Mouse (Mus musculus) hindbrain, embryonic 12.5 days (tissue): ENCODE data around the gene Stk39. TPM values are rescaled to one million over a fixed set of nuclear protein-coding genes. Genes with fewer than 3 reads are reported as not detected.

Source experiments
- ATAC-seq: fragments of 200-750 bp; cut with Nextera tagmentation; 2 replicates; pipeline ENCODE4 v1.8.0; 2017; ENCODE audit warnings: moderate TSS enrichment; ENCODE audit not compliant: low FRiP score
- H3K27ac ChIP-seq: fragments of 300-500 bp; sonication (generic); 2 replicates; pipeline ENCODE4 v1.5.1; 2016; ENCODE audit warnings: mild to moderate bottlenecking
- H3K27me3 ChIP-seq: fragments of 300-500 bp; sonication (generic); 2 replicates; pipeline ENCODE4 v1.6.1; 2016; ENCODE audit warnings: mild to moderate bottlenecking
- H3K36me3 ChIP-seq: fragments of 300-500 bp; sonication (generic); 2 replicates; pipeline ENCODE4 v1.6.1; 2016; ENCODE audit warnings: mild to moderate bottlenecking
- H3K4me1 ChIP-seq: fragments of 300-500 bp; sonication (generic); 2 replicates; pipeline ENCODE4 v1.6.1; 2016
- H3K4me2 ChIP-seq: fragments of 300-500 bp; sonication (generic); replicated peaks from 2 replicates; pipeline ENCODE4 v1.6.1; 2016; ENCODE audit warnings: mild to moderate bottlenecking
- H3K4me3 ChIP-seq: fragments of 300-500 bp; sonication (generic); 2 replicates; pipeline ENCODE4 v1.5.1; 2016; ENCODE audit warnings: mild to moderate bottlenecking
- H3K9ac ChIP-seq: fragments of 300-500 bp; sonication (generic); 2 replicates; pipeline ENCODE4 v1.6.1; 2016; ENCODE audit warnings: mild to moderate bottlenecking, moderate library complexity
- H3K9me3 ChIP-seq: fragments of 300-500 bp; sonication (generic); replicated peaks from 2 replicates; pipeline ENCODE4 v1.6.1; 2016; ENCODE audit warnings: mild to moderate bottlenecking
- WGBS: fragments of 180-500 bp; shearing (Covaris S2); methylation state at CpG from one replicate; pipeline ENCODE4 v1.1.7; 2016; 5-methylcytosine and 5-hydroxymethylcytosine counted together
- polyA plus RNA-seq: library from polyadenylated mRNA; unstranded; fragments of >200 nt; fragmentation: Nextera tagmentation; extraction: Ambion mirVana; gene quantifications from 2 replicates; pipeline ENCODE4 v1.2.1, GENCODE M21; 2016

Gene Stk39
- polyA plus RNA-seq, 1 experiment from 2014 or later, result 57.0 TPM

DNA sequence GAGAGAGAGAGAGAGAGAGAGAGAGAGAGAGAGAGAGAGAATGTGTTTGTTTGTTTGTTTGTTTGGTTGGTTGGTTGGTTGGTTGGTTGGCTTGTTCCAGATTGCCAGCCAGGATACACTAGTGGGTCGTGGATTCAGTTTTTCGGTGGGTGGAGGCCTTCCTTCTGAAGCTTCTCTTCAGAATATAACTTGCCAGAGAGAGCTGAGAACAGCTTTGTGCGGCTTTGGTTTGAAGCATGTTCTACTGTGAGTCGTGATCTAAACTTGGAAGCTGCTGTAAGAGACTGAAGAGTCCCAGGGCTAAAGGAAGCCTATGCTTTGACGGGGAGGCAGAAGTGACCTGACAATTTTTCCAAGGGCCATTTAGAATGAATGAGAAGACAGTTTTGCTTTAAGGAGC is 59.9 kb downstream of the Stk39 start:
- Histone ChIP-seq H3K9ac (no peak overlapping the region), H3K27ac (no peak overlapping the region), H3K4me3 (no peak overlapping the region), H3K27me3 (no peaks in the 10 kb centered on the region), H3K9me3 (0 out of 2 replicates have a peak, but pooled peaks cover 4% of the 10 kb centered on the region), H3K4me1 (peaks cover 32% of the 10 kb centered on the region), H3K4me2 (no peak overlapping the region), H3K36me3 (no peaks in the 10 kb centered on the region)
- no peak for ATAC-seq
- 92% methylated on average over 5 of the region's 5 CpGs for WGBS

DNA sequence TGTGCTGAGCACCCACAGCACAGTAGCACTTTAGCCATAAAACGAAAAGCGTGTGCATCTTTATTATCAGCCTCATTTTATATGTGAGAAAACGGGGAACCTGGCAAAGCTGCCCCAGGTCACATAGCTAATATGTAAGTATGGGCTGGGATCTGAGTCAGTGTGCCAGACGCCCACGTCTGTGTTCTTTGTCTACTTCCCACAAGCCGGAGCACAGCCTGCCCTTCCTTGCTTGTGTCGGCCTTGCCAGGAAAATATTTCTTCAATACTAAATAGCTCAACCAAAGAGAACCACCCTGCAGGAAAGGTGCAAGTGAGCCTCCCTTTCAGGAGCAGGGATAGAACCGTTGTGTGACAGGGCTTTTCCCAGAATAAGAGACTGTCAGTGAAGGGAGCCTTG is 60.9 kb downstream of the Stk39 start:
- no peaks in the 10 kb centered on the region for H3K36me3 ChIP-seq
- H3K27me3 ChIP-seq, result no peaks in the 10 kb centered on the region
- peaks cover 41% of the 10 kb centered on the region for H3K4me1 ChIP-seq
- H3K9me3 ChIP-seq, result 0 out of 2 replicates have a peak, but pooled peaks cover 4% of the 10 kb centered on the region
- no peak for ATAC-seq
- H3K4me3 ChIP-seq, result no peak overlapping the region
- 79% methylated on average over 8 of the region's 8 CpGs for WGBS
- H3K4me2 ChIP-seq, result no peak overlapping the region
- no peak overlapping the region for H3K9ac ChIP-seq
- 0 out of 2 replicates have a peak overlapping the region, but pooled peaks have one; percentile 2 for H3K27ac ChIP-seq

DNA sequence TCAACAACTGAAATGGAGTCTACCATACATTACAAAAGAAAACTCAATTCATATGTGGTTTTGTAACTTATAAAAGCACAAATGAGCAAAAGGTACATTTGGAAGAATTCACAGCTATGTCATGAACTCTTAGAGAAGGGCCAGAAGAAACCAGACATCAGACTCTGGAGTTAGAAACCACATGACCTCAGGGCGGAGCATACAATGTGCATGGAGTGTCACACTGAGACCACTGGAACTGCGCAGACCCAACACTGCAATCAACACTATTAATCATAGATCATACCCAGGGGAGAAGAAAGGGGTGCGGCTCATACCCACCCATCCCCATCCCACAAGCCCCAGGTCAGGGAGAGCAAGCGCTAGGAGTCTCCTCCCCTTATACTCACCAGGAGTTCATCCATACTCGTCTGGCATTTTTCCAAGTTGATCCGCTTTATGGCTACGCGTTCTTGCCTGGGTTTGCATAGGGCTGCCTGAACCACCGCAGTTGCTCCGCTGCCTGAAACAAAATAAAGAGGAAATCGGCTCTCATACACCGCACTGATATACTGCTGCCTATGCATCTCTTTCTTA is 62.3 kb downstream of the Stk39 start:
- ATAC-seq, result peak; percentile 62
- no peaks in the 10 kb centered on the region for H3K36me3 ChIP-seq
- 78% methylated on average over 12 of the region's 12 CpGs for WGBS
- H3K9ac ChIP-seq, result no peak overlapping the region
- no peak overlapping the region for H3K4me2 ChIP-seq
- no peak overlapping the region for H3K27ac ChIP-seq
- peaks cover 53% of the 10 kb centered on the region for H3K4me1 ChIP-seq
- H3K27me3 ChIP-seq, result no peaks in the 10 kb centered on the region
- no peak overlapping the region for H3K4me3 ChIP-seq
- 0 out of 2 replicates have a peak, but pooled peaks cover 4% of the 10 kb centered on the region for H3K9me3 ChIP-seq

DNA sequence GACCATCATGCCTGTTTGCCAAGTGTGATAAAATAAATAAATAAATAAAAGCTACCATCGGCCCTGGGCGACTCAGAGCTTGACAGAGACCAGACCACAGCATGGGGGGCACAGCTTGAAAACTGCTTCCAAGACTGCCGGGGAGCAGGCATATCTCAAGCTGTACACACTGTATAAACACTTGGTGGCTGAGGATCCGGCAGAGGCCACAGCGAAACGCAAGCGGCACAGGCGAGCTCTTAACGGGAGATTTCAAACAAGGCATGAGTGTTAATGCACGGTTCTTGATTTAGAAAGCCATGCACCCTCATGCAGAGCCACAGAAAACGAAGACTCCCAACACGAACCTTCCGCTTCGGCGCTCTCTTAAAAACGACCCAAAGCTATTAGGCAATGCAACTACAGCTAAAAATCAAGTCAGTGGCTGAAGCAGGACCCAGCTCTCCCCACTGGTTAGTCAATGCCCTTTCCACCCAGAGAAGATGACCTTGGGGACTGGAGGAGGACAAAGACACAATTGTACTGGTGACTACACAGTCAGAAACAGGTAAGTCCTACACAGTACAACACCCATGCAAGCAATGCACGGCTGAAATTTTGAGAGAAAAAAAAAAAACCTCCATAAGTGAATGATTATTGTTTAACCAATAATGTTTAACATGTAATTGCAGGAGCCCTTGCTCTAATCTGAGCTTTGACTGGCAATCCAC is 63.6 kb downstream of the Stk39 start:
- WGBS, result 48% methylated on average over 17 of the region's 17 CpGs
- Histone ChIP-seq H3K9me3 (no peaks in the 10 kb centered on the region), H3K27me3 (no peaks in the 10 kb centered on the region), H3K9ac (no peak overlapping the region), H3K4me3 (no peak overlapping the region), H3K4me2 (no peak overlapping the region), H3K4me1 (peaks cover 61% of the 10 kb centered on the region), H3K36me3 (no peaks in the 10 kb centered on the region), H3K27ac (peak overlapping the region; percentile 45; the same call in 1 of the 2 replicates)
- ATAC-seq, result no peak

DNA sequence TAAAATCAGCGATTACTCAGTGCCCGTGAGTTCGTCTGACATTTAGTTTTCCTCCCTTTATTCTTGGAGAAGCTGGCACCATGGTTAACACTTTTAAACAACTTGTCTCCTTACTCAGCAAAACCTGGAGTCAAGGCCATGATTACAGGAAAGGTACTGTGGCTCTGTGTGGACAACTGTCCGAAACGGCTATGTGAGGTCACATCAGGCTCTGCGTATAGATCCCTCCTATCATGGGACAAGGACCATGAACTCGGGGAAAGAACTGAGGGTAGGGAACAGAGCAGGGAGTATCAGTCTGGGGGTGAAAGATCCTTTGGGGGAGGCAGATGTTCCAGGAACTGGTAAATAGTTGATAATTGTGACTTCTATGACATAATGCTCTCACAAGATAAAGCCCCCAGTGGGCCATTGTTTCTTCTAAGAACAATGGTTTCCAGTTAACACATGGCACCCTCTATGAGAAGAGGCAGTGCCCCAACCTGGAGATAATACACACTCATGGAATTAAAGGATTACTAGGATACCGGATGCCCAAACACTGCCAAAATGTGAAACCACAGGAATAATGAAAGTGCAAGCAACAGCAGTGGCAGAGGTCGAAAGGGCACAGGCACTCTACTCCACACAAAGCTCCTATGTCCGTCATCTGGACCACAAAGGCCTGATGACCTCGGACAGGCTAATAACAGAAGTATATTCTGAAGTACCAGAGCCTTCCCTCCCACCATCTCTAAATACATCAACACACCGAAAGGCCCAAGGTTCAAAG is 64.7 kb downstream of the Stk39 start:
- peaks cover 64% of the 10 kb centered on the region for H3K4me1 ChIP-seq
- no peaks in the 10 kb centered on the region for H3K36me3 ChIP-seq
- ATAC-seq, result no peak
- H3K27ac ChIP-seq, result peak overlapping the region; percentile 64
- no peak overlapping the region for H3K4me3 ChIP-seq
- no peak overlapping the region for H3K9ac ChIP-seq
- 42% methylated on average over 12 of the region's 12 CpGs for WGBS
- H3K4me2 ChIP-seq, result no peak overlapping the region
- no peaks in the 10 kb centered on the region for H3K9me3 ChIP-seq
- no peaks in the 10 kb centered on the region for H3K27me3 ChIP-seq

DNA sequence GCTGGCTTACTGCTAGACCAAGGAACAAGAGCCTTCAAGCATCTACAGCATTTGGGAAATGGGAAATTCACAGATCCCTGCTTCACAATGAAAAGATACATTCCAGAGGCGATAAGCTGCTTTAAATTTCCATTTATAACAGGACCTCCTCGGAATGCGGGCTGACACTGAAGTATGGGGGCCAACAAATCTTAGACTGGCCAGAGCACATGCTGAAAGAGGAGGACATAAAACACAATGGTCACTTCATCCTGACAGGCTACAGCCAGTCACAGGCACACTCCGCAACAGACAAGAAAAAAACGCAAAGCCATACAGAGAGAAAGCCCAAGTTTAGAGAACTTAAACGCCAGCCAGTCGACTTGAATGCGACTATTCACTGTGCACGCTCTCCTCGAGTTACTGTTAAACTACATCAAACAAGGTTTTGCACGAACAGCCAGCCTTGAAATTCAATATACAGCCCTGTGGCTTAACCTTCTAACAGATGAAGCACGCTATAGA is 65.4 kb downstream of the Stk39 start:
- peaks cover 63% of the 10 kb centered on the region for H3K4me1 ChIP-seq
- H3K36me3 ChIP-seq, result no peaks in the 10 kb centered on the region
- no peak overlapping the region for H3K4me3 ChIP-seq
- ATAC-seq, result no peak
- H3K9me3 ChIP-seq, result no peaks in the 10 kb centered on the region
- peak overlapping the region; percentile 64 for H3K27ac ChIP-seq
- no peak overlapping the region for H3K9ac ChIP-seq
- no peaks in the 10 kb centered on the region for H3K27me3 ChIP-seq
- H3K4me2 ChIP-seq, result peak overlapping the region; percentile 24; the same call in 1 of the 2 replicates
- WGBS, result 14% methylated on average over 12 of the region's 12 CpGs

DNA sequence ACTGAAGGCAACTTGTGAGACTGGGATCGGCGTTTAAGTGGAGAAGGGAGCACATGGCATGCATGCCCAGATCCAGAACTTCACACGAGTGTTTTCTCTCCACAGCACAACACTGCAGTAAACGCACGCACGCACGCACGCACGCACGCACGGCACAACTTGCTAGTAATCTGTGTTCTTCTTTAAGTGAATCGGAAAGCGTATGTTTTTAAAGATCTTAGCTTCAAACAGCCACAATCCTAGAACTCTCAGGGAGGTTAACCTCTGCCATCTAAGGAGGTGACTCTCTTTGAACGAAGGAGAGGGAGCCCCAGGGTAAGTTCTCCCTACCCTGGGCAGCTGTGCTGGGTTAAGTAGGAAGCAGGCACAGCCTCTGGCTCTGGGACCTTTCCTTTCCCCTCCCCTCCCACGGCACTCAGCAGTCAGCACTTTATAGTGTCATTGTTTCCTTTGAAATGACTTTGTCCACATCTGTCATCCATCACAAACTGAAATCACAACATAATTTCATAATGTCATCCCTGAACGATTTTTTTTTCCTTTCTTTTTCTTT is 66.8 kb downstream of the Stk39 start:
- H3K9ac ChIP-seq, result no peak overlapping the region

DNA sequence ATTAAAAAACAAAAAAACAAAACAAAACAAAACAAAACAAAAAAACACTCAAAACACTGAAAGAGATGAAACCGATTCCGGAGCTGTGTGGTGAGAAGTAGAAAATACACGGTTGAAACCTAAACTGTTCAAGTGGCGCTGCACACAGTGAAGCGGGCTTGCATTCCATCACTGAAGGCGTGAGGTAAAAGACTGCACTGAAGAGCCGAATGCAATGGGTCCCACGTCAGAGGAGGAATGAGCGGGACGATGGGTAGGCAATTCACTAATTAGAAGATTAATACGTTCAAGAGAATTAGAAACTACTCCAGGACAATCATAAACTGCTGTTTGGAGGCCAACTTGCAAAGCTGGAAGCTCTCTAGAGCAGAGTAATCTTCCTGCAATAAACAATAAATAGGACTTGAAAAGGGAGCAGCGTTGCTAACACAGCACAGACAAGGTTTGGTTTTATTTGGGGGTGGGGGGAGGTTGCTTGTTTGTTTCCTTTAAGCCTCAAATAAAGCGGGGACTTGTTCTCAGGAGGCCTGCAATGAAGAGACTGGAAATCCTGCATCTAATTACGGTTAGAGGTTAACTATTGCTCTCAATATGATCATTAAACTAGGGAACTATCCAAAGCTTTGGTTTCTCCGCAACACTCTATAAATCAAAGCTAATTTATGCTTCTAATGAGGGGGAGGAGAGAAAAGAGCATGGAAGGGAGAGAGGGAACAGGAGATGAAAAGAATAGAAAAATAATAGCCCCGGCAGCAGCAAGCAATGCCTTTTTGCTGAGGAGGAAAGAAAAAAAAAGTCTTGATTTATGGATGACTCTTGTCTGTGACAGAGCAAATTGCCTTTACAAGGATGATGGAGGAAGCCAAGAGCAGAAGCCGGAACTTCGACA is 67.5 kb downstream of the Stk39 start:
- Histone ChIP-seq H3K36me3 (no peaks in the 10 kb centered on the region), H3K4me3 (no peak overlapping the region), H3K4me1 (peaks cover 49% of the 10 kb centered on the region), H3K9me3 (no peaks in the 10 kb centered on the region), H3K9ac (no peak overlapping the region), H3K27ac (peak overlapping the region; percentile 57), H3K4me2 (peak overlapping the region; percentile 22; the same call in 1 of the 2 replicates), H3K27me3 (no peaks in the 10 kb centered on the region)
- WGBS, result 30% methylated on average over 18 of the region's 18 CpGs
- peak; percentile 51 for ATAC-seq

More for the DNA sequence above, 66.8 kb downstream of the Stk39 start:
- Histone ChIP-seq H3K4me2 (peak overlapping the region; percentile 22; the same call in 1 of the 2 replicates), H3K27ac (peak overlapping the region; percentile 57), H3K27me3 (no peaks in the 10 kb centered on the region), H3K36me3 (no peaks in the 10 kb centered on the region), H3K9me3 (no peaks in the 10 kb centered on the region), H3K4me3 (no peak overlapping the region), H3K4me1 (peaks cover 55% of the 10 kb centered on the region)
- WGBS, result 42% methylated on average over 16 of the region's 16 CpGs
- ATAC-seq, result peak; percentile 16

DNA sequence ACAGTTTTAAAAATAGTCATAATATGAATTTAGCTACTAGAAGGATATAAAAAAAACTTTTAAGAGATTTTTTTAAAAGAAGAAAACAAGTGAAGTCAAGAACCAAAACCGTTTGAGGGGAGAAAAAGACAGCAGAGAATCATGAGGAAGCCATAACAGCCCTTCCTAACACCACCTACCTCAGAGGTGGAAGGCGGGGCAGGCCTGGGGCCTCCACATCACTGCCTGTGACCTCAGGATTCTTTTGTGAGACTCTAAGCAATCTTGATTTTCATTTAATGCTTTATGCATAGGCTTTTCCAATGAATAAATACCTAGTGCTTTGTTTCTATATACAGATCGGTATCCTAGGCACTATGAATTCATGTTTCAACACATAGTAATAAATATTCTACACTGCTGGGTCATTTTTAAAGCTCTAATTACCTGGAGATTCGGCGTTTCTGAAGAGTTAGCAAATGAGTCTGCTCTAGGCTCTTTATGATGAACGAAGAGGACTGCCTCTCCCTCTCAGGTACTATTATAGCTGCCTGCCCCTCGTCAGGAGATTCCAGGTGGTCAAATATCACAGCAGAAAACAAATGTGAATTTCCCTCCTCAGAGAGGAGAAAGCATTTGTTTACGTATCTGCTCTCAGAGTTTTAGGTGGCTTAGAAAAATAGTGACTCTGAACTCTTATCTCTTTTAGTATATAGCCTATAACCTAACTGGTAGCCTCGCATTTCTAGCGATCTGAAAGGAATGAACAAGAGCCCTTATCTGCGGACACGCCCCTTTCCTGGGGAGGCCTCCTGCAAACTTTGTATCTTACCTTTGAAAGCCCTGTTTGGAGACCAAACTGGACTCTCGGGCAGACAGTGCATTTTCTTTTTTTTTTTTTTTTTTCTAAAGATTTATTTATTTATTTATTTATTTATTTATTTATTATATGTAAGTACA is 78.2 kb downstream of the Stk39 start:
- Histone ChIP-seq H3K4me3 (no peak overlapping the region), H3K9ac (no peak overlapping the region), H3K9me3 (no peaks in the 10 kb centered on the region), H3K36me3 (peaks cover 16% of the 10 kb centered on the region; the same call in 1 of the 2 replicates), H3K4me1 (no peaks in the 10 kb centered on the region), H3K4me2 (no peak overlapping the region), H3K27ac (no peak overlapping the region), H3K27me3 (no peaks in the 10 kb centered on the region)
- WGBS, result 87% methylated on average over 13 of the region's 13 CpGs
- ATAC-seq, result no peak

DNA sequence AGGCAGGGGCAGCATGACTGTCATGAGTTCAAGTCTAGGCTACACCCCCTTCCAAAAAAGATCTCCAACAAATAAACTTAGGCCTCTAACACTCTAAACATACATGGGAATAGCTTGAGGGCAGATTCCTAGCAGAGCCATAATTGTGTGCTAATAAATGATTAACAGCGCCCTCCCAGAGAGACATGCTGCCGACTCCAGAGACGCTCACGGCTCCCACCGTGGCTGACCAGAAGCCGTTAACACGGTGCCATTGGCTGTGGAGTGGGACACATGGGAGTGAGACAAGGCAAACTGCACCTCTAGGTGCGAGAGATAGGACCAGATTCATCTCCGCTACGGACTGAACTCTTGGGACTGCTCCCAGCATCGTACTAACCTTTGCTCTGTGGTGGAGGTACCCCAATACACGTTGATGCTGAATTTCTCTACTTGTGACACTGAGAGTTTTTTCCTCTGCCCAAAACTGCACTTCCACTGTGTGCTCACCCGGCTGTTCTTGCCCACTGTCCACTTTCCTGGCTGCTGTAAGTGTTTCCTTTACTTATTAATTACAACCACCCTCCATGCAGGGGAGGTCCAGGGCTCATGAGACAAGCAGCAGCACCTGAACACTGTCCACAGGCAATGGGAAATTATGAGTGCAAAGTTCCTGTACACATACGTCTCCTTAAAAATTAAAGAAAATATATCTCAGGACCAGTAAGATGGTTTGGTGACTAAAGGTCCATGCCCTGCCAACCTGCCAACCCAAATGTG is 84.1 kb downstream of the Stk39 start:
- no peaks in the 10 kb centered on the region for H3K27me3 ChIP-seq
- H3K36me3 ChIP-seq, result 0 out of 2 replicates have a peak, but pooled peaks cover 2% of the 10 kb centered on the region
- no peak overlapping the region for H3K9ac ChIP-seq
- H3K9me3 ChIP-seq, result no peaks in the 10 kb centered on the region
- WGBS, result 77% methylated on average over 14 of the region's 14 CpGs
- no peak overlapping the region for H3K4me3 ChIP-seq
- peaks cover 25% of the 10 kb centered on the region for H3K4me1 ChIP-seq
- no peak for ATAC-seq
- H3K27ac ChIP-seq, result no peak overlapping the region
- H3K4me2 ChIP-seq, result no peak overlapping the region
